Mouse (Mus musculus): ENCODE measurements around the gene Reg4.

- TF ChIP-seq POLR2A (IDR thresholded peaks at IDR 0.05; ENCODE audit: low read depth, low read length) (no peak), CTCF (conservative IDR thresholded peaks at IDR 0.05; ENCODE audit: insufficient read depth, insufficient read length, low read depth, low read length) (no peak)
Observed at GRCm38 (mm10) chr3:98259271-98259751, 37.4 kb downstream of the Reg4 start.
